Mouse (Mus musculus) neural tube, embryonic 12.5 days (tissue): ENCODE measurements around the gene Pitpnm2. TPM values are rescaled to one million over a fixed set of nuclear protein-coding genes. Genes with fewer than 3 reads are reported as not detected.
A peak's percentile ranks its signal among the peaks of the same experiment; 100 is the strongest.

Source experiments
- ATAC-seq: fragments of 200-750 bp; cut with Nextera tagmentation; 2 replicates; pipeline ENCODE4 v1.8.0; 2017; ENCODE audit warnings: low read depth, mild to moderate bottlenecking, moderate TSS enrichment, moderate library complexity; ENCODE audit not compliant: low FRiP score
- H3K27ac ChIP-seq: fragments of 300-500 bp; sonication (generic); 2 replicates; pipeline ENCODE4 v1.5.1; 2016
- H3K27me3 ChIP-seq: fragments of 300-500 bp; sonication (generic); replicated peaks from 2 replicates; pipeline ENCODE4 v1.6.1; 2016; ENCODE audit warnings: mild to moderate bottlenecking
- H3K36me3 ChIP-seq: fragments of 300-500 bp; sonication (generic); 2 replicates; pipeline ENCODE4 v1.6.1; 2016; ENCODE audit warnings: mild to moderate bottlenecking
- H3K4me1 ChIP-seq: fragments of 300-500 bp; sonication (generic); 2 replicates; pipeline ENCODE4 v1.6.1; 2016
- H3K4me2 ChIP-seq: fragments of 300-500 bp; sonication (generic); replicated peaks from 2 replicates; pipeline ENCODE4 v1.6.1; 2016; ENCODE audit warnings: mild to moderate bottlenecking
- H3K4me3 ChIP-seq: fragments of 300-500 bp; sonication (generic); 2 replicates; pipeline ENCODE4 v1.5.1; 2016
- H3K9ac ChIP-seq: fragments of 300-500 bp; sonication (generic); 2 replicates; pipeline ENCODE4 v1.6.1; 2016; ENCODE audit warnings: mild to moderate bottlenecking
- H3K9me3 ChIP-seq: fragments of 300-500 bp; sonication (generic); 2 replicates; pipeline ENCODE4 v1.6.1; 2016; ENCODE audit warnings: mild to moderate bottlenecking
- WGBS: fragments of 180-500 bp; shearing (Covaris S2); methylation state at CpG from one replicate; pipeline ENCODE4 v1.1.7; 2016; 5-methylcytosine and 5-hydroxymethylcytosine counted together
- polyA plus RNA-seq: library from polyadenylated mRNA; unstranded; fragments of >200 nt; fragmentation: Nextera tagmentation; extraction: Ambion mirVana; gene quantifications from 2 replicates; pipeline ENCODE4 v1.2.1, GENCODE M21; 2016

Gene Pitpnm2
- polyA plus RNA-seq, 1 experiment from 2014 or later: 7.4 TPM

DNA sequence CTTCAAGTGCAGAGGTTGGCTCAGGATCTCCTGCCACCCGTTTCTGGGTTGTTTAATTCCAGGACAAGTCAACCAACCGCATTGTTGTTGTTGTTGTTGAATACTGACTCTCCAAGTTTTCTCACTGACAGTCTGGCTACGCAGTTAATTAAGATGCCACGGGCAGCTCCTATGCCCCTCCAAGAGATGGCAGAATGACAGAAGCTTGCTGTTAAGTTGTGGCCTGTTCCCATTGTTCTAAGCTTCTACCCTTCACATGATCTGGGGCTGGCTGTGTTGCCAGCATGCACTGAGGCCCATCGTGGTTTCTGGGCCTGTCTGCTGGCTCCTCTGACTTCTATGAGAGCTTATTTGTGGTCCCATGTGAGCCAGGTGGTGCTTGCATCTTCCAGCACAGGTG, 115.3 kb downstream of the Pitpnm2 start:
- Histone ChIP-seq H3K4me1 (no peaks in the 10 kb centered on the region), H3K4me3 (no peak overlapping the region), H3K36me3 (peaks cover 46% of the 10 kb centered on the region), H3K27me3 (no peaks in the 10 kb centered on the region), H3K9me3 (no peaks in the 10 kb centered on the region), H3K27ac (no peak overlapping the region), H3K9ac (no peak overlapping the region), H3K4me2 (no peak overlapping the region)
- 91% methylated on average over 5 of the region's 5 CpGs for WGBS
- no peak for ATAC-seq

DNA sequence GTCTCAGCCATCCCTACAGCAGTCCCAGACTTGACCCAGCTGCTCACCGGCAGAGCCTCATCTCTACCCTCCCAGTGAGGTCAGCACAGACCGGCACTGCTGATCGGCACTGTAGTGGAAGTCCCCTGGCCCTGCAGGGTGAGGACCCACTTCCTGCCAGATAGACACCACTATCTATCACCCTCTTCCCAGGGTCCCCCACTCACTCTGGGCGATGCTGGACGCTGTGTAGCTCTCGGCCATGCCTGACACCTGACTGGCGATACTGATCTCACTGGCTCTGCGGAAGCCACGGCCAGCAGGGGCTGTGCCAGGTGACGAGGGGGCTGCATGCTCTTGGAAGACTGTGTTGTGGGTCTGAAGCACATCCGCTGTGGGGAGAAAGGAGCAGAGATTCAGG, 124.5 kb downstream of the Pitpnm2 start:
- H3K9me3 ChIP-seq: no peaks in the 10 kb centered on the region
- H3K4me3 ChIP-seq: no peak overlapping the region
- H3K4me1 ChIP-seq: no peaks in the 10 kb centered on the region
- no peaks in the 10 kb centered on the region for H3K27me3 ChIP-seq
- no peak overlapping the region for H3K27ac ChIP-seq
- ATAC-seq: no peak
- 91% methylated on average over 11 of the region's 11 CpGs for WGBS
- H3K9ac ChIP-seq: no peak overlapping the region
- H3K4me2 ChIP-seq: no peak overlapping the region
- peaks cover 82% of the 10 kb centered on the region for H3K36me3 ChIP-seq

DNA sequence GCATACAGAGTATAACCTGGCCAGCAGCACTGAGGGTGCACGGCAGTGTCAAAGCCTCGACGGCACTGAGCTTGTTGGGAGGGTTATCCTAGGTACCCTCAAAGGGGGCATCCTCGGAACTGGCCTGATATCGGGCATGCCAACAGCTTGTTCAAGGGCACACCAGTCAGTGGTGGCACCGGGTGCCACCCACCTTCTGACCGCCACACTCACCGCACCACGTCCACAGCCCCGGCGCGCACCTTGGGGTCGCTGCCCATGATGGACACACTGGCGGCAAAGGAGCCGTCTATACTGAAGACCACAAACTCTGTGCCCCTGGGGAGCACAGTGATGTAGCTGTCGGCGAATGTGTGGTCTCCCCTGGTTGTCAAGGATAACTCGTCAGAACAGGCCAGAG, 127.2 kb downstream of the Pitpnm2 start:
- H3K9ac ChIP-seq: no peak overlapping the region
- peaks cover 90% of the 10 kb centered on the region for H3K36me3 ChIP-seq
- no peaks in the 10 kb centered on the region for H3K9me3 ChIP-seq
- peaks cover 2% of the 10 kb centered on the region for H3K4me1 ChIP-seq
- no peak overlapping the region for H3K4me3 ChIP-seq
- 91% methylated on average over 18 of the region's 18 CpGs for WGBS
- no peak overlapping the region for H3K27ac ChIP-seq
- no peaks in the 10 kb centered on the region for H3K27me3 ChIP-seq
- H3K4me2 ChIP-seq: no peak overlapping the region
- no peak for ATAC-seq

DNA sequence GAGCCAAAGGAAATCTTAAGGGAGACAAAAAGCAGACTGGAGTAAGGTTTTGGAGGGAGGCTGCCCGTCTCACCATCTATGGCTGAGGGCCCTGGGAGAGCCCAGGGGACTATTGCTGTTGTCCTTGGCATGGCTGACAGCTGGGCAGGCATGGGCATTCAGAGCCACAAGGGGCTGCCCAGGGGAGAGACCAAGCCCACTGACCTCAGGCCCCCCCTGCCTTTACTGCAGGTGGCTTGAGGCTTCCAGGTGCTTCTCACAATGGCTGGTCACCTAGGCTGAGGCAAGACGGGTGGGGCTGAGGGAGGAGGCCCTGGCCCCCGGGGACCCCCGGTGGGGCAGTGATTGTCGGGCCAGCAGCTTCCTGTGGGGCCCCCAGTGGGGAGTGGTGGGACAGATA, 130.4 kb downstream of the Pitpnm2 start:
- Histone ChIP-seq H3K9ac (no peak overlapping the region), H3K4me1 (peaks cover 21% of the 10 kb centered on the region), H3K4me2 (no peak overlapping the region), H3K27ac (no peak overlapping the region), H3K4me3 (no peak overlapping the region), H3K36me3 (peaks cover 70% of the 10 kb centered on the region), H3K27me3 (no peaks in the 10 kb centered on the region), H3K9me3 (no peaks in the 10 kb centered on the region)
- 82% methylated on average over 5 of the region's 5 CpGs for WGBS
- ATAC-seq: no peak

DNA sequence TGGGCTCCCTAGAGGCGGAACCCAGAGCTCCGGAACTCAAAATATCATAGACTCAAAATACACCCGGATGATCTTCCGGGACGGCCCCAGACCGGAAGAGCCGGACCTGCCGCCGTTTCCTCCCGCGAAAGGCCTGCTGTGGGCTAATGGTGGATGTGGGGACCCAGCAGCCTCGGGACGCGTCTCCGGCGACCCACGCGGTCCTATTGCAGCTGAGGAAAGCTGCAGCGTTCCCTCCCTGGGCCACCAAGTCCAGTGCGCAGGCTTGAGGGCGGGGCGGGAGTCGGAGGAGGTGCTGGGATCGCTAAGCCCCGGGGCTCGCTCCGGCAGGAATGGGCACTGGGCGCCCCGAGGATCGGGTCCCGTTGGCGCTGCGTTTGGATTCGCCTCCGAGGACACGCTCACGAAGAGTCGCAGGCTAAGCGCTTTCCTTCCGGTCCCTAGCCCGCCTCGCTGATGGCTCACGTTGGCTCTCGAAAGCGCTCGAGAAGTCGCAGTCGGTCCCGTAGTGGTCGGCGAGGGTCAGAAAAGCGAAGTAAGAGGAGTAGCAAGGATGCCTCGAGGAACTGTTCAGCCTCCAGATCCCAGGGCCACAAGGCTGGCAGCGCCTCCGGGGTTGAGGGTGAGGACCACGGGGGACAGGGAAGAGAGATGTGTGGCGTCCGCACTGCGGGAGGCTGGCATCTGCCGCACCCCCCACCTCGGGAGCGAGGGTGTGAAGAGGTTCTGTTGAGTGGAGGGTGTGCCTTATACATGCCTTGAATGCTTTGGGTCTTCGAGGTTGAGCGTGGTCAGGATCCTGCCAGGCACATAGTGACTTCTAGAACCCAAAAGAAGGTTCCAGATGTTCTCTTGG, 133.3 kb downstream of the Pitpnm2 start, which contains the start of gene Arl6ip4:
TSS of gene Arl6ip4 (plus strand) at position 100 of the 856 bp plus-strand sequence.
- Histone ChIP-seq H3K9me3 (no peaks in the 10 kb centered on the region), H3K4me3 (peak within 1 kb of the TSS; percentile 88), H3K27me3 (no peaks in the 10 kb centered on the region), H3K4me1 (peaks cover 34% of the 10 kb centered on the region), H3K36me3 (peaks cover 42% of the 10 kb centered on the region), H3K27ac (peak within 1 kb of the TSS; percentile 57), H3K4me2 (peak within 1 kb of the TSS; percentile 98), H3K9ac (peak within 1 kb of the TSS; percentile 89)
- 1% methylated on average over 64 of the region's 64 CpGs for WGBS
- no peak for ATAC-seq

DNA sequence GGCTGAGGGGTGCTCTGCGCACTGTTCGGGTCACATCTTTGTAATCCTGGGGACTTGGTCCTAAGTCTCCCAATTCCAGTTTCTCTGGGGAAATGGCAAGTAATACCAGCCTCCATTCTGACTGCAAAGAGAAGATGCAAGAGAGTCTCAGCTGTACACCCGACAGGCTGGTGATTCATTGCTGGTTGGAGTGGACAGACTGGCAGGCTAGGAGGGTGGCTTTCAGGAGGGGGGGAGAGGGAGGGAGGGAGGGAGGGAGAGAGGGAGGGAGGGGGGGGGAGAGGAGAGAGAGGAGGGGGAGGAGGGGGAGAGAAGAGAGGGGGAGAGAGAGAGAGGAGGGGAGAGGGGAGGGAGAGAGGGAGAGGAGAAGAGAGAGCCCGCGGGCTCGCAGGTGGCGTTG, 134.0 kb downstream of the Pitpnm2 start:
- no peak for ATAC-seq

DNA sequence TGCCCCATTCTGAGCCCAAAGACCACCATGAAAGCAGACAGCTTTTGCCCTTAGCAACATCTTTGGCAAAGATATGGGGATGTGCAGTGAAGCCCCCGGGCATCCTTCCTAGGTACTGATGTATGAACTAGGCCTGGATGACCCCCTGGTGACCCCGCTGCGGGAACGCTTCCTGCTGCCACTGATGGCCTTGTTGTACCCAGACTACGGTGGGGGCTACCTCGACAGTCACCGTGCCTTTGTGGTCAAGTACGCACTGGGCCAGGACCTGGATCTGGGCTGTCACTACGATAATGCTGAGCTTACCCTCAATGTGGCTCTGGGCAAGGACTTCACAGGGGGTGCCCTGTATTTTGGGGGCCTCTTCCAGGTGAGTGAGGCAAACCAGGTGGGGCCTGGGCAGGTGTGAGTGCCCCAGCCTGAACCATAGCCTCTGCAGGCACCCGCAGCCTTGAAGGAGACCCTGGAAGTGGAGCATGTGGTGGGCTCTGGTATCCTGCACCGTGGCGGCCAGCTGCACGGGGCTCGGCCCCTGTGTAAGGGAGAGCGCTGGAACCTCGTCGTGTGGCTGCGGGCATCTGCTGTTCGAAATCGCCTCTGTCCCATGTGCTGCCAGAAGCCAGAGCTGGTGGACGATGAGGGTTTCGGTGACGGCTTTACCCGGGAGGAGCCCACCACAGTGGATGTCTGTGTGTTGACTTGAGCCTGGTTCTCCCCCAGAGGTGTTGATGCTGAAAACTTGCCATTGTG, 135.1 kb downstream of the Pitpnm2 start:
- H3K36me3 ChIP-seq: peaks cover 25% of the 10 kb centered on the region
- 91% methylated on average over 24 of the region's 24 CpGs for WGBS
- H3K4me3 ChIP-seq: no peak overlapping the region
- H3K4me1 ChIP-seq: peaks cover 38% of the 10 kb centered on the region
- peak overlapping the region; percentile 98; the same call in 1 of the 2 replicates for H3K4me2 ChIP-seq
- no peaks in the 10 kb centered on the region for H3K9me3 ChIP-seq
- H3K9ac ChIP-seq: no peak overlapping the region
- no peaks in the 10 kb centered on the region for H3K27me3 ChIP-seq
- ATAC-seq: no peak
- H3K27ac ChIP-seq: no peak overlapping the region

More for the DNA sequence above, 134.0 kb downstream of the Pitpnm2 start:
- Histone ChIP-seq H3K36me3 (peaks cover 36% of the 10 kb centered on the region), H3K27ac (no peak overlapping the region), H3K4me1 (peaks cover 38% of the 10 kb centered on the region), H3K4me2 (peak overlapping the region; percentile 98), H3K9me3 (no peaks in the 10 kb centered on the region), H3K9ac (peak overlapping the region; percentile 89), H3K4me3 (peak overlapping the region; percentile 88), H3K27me3 (no peaks in the 10 kb centered on the region)
- WGBS: 25% methylated on average over 7 of the region's 7 CpGs

DNA sequence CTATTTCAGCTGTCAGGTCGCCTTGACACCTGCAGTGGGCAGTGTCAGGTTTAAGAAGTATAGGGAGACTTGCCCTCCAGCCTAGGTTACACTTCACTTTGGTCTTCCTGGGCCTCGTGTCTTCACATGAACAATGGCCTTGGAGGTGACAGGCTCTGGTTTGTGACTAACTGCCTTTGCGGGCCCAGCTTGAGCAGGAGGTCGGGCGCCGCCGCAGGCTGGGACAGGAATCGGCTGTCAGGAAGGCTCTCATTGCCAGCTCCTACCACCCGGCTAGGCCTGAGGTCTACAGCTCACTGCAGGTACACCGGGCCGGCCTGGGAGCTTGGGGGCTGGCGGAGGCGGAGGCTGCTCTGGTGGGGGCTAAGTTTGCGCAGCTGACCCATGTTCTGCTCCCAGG, 136.5 kb downstream of the Pitpnm2 start:
- peak overlapping the region; percentile 70 for H3K9ac ChIP-seq

DNA sequence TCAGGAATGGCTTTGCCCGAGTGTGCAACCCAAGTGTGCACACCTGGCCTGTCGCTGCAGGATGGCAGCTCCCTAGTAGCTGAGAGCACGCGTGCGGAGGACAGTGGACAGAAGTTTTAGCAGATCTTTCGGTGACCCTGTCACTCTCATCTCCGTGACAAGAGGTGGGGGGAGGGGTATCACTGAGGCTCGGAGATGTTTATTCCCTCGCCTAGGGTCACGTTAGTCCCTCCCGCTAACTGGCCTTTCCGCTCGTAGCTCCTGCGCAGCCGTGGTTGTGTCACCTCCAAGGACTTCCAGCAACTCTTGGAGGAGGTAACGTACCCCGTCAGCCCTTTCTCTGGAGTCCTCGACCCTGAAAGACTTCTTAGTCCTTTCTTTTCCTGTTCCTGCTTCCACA, 137.0 kb downstream of the Pitpnm2 start:
- Histone ChIP-seq H3K27ac (0 out of 2 replicates have a peak overlapping the region, but pooled peaks have one; percentile 6), H3K4me2 (peak overlapping the region; percentile 83), H3K36me3 (peaks cover 6% of the 10 kb centered on the region), H3K9me3 (no peaks in the 10 kb centered on the region), H3K27me3 (no peaks in the 10 kb centered on the region), H3K4me1 (peaks cover 38% of the 10 kb centered on the region), H3K4me3 (peak overlapping the region; percentile 77), H3K9ac (peak overlapping the region; percentile 70)
- 3% methylated on average over 18 of the region's 18 CpGs for WGBS
- ATAC-seq: no peak

More for the DNA sequence above, 136.5 kb downstream of the Pitpnm2 start:
- H3K4me3 ChIP-seq: peak overlapping the region; percentile 77
- H3K27me3 ChIP-seq: no peaks in the 10 kb centered on the region
- H3K9me3 ChIP-seq: no peaks in the 10 kb centered on the region
- peaks cover 11% of the 10 kb centered on the region for H3K36me3 ChIP-seq
- H3K27ac ChIP-seq: no peak overlapping the region
- H3K4me2 ChIP-seq: peak overlapping the region; percentile 83
- H3K4me1 ChIP-seq: peaks cover 38% of the 10 kb centered on the region
- ATAC-seq: no peak
- 19% methylated on average over 14 of the region's 14 CpGs for WGBS

DNA sequence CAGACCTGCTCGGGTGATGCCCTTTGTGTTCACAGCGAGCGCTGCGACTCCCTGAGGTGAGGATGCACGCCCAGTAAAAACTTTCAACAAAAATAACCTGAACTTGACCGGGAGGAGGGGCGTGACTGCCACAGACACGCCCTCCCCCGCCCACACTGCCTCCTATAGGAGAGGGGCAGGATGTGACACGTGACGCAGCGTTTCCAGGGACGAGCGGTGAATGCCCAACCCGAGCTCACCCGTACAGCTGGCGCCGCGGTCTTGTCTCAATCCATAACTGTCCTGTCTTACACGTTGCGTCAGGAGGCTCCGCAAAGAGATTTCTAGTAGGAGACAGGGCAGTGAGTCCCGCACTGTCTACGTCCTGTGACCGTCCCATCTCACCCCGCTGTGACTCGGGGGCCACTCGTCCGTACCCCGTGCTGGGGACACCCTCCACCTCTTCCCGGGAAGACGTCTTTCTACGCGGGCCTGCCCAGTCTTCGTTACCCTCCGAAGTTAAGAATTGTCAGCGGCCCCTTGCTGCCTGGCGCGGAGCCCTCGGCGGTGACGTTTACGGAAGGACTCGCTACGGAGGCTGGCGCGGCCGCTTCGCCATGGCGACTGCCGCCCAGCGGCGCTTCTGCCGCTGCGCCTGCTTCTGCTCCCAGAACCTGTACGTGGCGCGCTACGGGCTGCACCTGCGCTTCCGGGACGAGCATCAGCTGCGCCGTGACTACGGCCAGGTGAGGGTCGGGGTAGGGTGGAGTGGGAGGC, 137.6 kb downstream of the Pitpnm2 start, which contains the start of gene Ogfod2:
TSS of gene Ogfod2 (plus strand) at position 556 of the 756 bp plus-strand sequence.
- H3K4me3 ChIP-seq: peak within 1 kb of the TSS; percentile 77
- peak within 1 kb of the TSS; percentile 83 for H3K4me2 ChIP-seq
- peak within 1 kb of the TSS; percentile 70 for H3K9ac ChIP-seq
- H3K27ac ChIP-seq: peak within 1 kb of the TSS; percentile 69; the same call in 1 of the 2 replicates
- H3K36me3 ChIP-seq: no peaks in the 10 kb centered on the region
- under 1% methylated on average over 66 of the region's 66 CpGs for WGBS
- H3K27me3 ChIP-seq: no peaks in the 10 kb centered on the region
- peaks cover 32% of the 10 kb centered on the region for H3K4me1 ChIP-seq
- ATAC-seq: peak; percentile 95
- H3K9me3 ChIP-seq: no peaks in the 10 kb centered on the region

DNA sequence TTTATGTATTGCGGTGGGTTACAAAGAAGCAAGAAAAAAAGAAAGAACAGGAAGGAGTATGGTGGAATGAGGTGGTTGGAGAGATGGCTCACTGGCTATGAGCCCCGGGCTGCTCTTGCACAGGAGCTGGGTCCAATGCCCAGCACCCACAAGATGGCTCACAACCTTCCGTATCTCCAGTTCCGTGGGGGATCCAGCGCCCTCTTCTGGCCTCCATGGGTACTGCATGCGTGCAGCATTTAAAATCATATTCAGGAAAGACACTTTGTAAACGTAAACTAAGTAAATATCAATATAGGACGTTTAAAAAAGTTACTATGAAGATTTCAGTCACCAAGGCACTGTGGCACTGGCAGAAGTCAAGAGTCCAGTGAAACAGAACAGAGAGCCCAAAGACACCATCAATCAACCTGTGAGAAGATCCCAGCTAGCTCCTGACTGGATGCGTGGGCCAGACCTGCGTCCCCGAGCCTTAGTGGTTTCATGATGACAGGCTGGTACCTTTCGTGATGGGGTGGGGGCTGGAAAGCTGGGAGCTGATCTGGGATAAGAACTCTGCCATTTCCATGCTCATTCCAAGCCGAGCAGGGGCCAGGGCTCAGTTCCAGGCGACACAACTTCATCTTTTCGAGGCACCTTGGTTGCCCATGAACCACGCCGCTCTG, 138.4 kb downstream of the Pitpnm2 start:
- Histone ChIP-seq H3K27ac (no peak overlapping the region), H3K9ac (peak overlapping the region; percentile 70), H3K4me1 (peaks cover 25% of the 10 kb centered on the region), H3K9me3 (no peaks in the 10 kb centered on the region), H3K4me3 (peak overlapping the region; percentile 77), H3K27me3 (no peaks in the 10 kb centered on the region), H3K36me3 (no peaks in the 10 kb centered on the region), H3K4me2 (peak overlapping the region; percentile 83)
- peak; percentile 26 for ATAC-seq
- WGBS: 24% methylated on average over 17 of the region's 17 CpGs
